Mouse (Mus musculus) erythroblast, embryonic 14.5 days (primary cell): ENCODE results near the gene Hist1h2af. TPM values are rescaled to one million over a fixed set of nuclear protein-coding genes. Genes with fewer than 3 reads are reported as not detected.

Experiments used
- H3K27me3 ChIP-seq: 2 replicates; pipeline ENCODE4 v1.6.1; 2012; ENCODE audit warnings: inconsistent platforms; ENCODE audit not compliant: control insufficient read depth
- H3K36me3 ChIP-seq: 2 replicates; pipeline ENCODE4 v1.6.1; 2012; ENCODE audit warnings: mild to moderate bottlenecking, inconsistent platforms; ENCODE audit not compliant: control insufficient read depth
- H3K4me1 ChIP-seq: 2 replicates; pipeline ENCODE4 v1.6.1; 2012; ENCODE audit warnings: inconsistent platforms; ENCODE audit not compliant: control insufficient read depth
- H3K4me3 ChIP-seq: replicated peaks from 2 replicates; pipeline ENCODE3; 2012; ENCODE audit warnings: moderate library complexity, mild to moderate bottlenecking, inconsistent platforms
- H3K9me3 ChIP-seq: 2 replicates; pipeline ENCODE4 v1.6.1; 2012; ENCODE audit warnings: low read length, inconsistent platforms, mixed read lengths; ENCODE audit not compliant: control insufficient read depth
- GATA1 ChIP-seq: IDR thresholded peaks from 2 replicates; pipeline ENCODE4 v1.6.1; 2012; ENCODE audit warnings: low read length, inconsistent platforms, mixed read lengths
- TAL1 ChIP-seq: IDR thresholded peaks from 3 replicates; pipeline ENCODE4 v1.6.1; 2012; ENCODE audit warnings: low read length, inconsistent platforms, mixed read lengths
- polyA plus RNA-seq: library from polyadenylated mRNA; stranded (reverse); fragments of >175 nt; gene quantifications from 2 replicates; pipeline ENCODE4 v1.2.3, GENCODE M21; 2012

Hist1h2af gene
- polyA plus RNA-seq, 1 experiment: 62.7 TPM

DNA sequence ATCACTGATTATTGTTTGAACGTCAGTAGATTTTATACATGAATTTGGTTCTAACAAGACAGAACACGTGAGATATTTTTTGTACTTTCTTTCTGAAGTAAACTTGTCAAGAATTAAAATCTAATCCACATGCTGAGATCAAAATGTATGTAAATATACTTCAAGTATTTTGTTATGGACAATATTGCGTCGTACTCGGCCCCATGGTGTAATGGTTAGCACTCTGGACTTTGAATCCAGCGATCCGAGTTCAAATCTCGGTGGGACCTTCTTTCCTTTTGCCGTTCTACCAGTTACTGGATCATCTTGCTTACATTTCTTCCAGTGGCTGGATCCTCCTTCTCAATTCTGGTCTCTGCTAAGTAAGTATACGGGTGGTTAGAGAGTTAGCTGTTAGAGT lies 14.3 kb upstream of the Hist1h2af start:
- Histone ChIP-seq H3K27me3 (no peaks in the 10 kb centered on the region), H3K36me3 (no peaks in the 10 kb centered on the region), H3K9me3 (no peaks in the 10 kb centered on the region), H3K4me3 (peak overlapping the region; percentile 71), H3K4me1 (peaks cover 42% of the 10 kb centered on the region)
- TF ChIP-seq TAL1 (no peak), GATA1 (no peak)

DNA sequence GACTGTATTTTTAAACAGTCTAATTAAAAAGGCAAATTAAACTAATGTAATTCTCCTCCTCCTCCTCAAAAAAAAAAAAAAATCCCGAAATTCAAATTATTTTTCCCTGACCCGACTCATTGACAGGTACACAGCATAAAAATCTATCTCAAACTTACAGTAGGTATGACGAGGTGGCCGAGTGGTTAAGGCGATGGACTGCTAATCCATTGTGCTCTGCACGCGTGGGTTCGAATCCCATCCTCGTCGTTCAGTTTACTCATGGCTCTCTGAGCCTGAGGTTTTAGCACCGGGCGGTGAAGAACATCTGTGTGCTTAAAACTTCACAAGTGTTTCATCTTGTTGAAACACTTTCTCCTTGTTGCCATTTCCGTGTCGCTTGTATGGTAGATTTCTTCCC lies 12.0 kb upstream of the Hist1h2af start:
- H3K4me1 ChIP-seq: peaks cover 57% of the 10 kb centered on the region
- TF ChIP-seq TAL1 (no peak), GATA1 (no peak)
- no peaks in the 10 kb centered on the region for H3K27me3 ChIP-seq
- H3K9me3 ChIP-seq: no peaks in the 10 kb centered on the region
- H3K4me3 ChIP-seq: peak overlapping the region; percentile 56
- H3K36me3 ChIP-seq: no peaks in the 10 kb centered on the region

DNA sequence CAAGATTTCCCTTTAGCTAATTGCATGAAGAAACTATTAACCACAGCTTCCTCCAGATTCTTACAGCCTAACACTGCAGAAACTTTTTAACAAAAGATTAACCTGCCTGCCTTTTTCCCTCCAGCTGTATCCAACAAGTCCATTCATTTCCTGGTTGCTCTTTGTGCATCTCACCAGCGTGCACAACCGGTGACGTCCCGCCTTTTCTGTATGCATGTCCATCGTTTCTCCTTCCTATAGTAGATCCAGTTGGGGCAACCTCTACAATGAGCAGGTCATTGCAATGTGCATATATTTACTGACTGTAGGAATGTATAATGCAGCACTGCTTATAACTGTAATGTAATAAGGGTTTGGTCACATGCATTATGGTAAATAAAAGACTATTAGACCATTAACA lies 9.7 kb upstream of the Hist1h2af start:
- no peak for TF ChIP-seq TAL1
- TF ChIP-seq GATA1: no peak
- no peaks in the 10 kb centered on the region for H3K9me3 ChIP-seq
- no peak overlapping the region for H3K4me3 ChIP-seq
- no peaks in the 10 kb centered on the region for H3K27me3 ChIP-seq
- H3K36me3 ChIP-seq: no peaks in the 10 kb centered on the region
- H3K4me1 ChIP-seq: peaks cover 61% of the 10 kb centered on the region

DNA sequence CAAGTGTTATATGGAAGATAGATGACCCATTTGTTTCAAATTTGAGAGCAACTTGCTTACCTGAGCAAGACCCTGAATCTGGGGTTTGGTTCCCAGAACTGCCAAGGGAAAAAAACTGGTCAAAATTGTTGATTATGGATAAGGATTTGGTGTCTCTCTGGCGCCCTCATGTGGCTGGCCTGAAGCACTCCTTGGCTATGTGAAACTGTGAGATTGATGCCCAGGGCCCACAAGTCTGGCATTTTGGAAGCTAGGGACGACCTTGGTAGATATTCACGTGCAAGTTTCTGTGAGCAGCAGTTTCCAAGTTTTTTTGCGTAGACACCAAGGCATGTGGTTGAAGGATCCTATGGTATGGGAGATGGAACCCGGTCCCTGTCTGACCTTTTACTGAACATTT lies 9.1 kb upstream of the Hist1h2af start:
- peaks cover 62% of the 10 kb centered on the region for H3K4me1 ChIP-seq

DNA sequence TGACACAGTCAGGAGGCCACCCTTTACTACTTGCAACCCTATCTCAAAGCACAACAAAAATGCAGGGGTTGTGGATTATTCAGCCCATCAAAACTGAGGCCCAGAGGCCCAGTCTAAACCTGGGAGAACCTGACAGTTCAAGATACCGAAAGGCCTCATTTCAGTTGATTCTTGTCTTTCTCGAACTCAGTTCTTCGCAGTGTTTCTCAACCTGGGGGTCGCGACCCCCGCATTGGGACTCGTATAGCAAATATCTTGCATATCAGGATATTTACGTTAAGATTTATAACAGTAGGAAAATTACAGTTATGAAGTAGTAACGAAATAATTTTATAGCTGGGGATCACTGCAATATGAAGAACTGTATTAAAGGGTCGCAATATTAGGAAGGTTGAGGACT lies 7.8 kb upstream of the Hist1h2af start:
- Histone ChIP-seq H3K4me3 (peak overlapping the region; percentile 59), H3K4me1 (peaks cover 54% of the 10 kb centered on the region), H3K36me3 (no peaks in the 10 kb centered on the region), H3K27me3 (no peaks in the 10 kb centered on the region), H3K9me3 (no peaks in the 10 kb centered on the region)
- TF ChIP-seq GATA1: no peak
- TF ChIP-seq TAL1: no peak

More for the DNA sequence above, 9.1 kb upstream of the Hist1h2af start:
- no peaks in the 10 kb centered on the region for H3K27me3 ChIP-seq
- H3K9me3 ChIP-seq: no peaks in the 10 kb centered on the region
- H3K36me3 ChIP-seq: no peaks in the 10 kb centered on the region
- no peak overlapping the region for H3K4me3 ChIP-seq
- TF ChIP-seq TAL1: no peak
- TF ChIP-seq GATA1: no peak

DNA sequence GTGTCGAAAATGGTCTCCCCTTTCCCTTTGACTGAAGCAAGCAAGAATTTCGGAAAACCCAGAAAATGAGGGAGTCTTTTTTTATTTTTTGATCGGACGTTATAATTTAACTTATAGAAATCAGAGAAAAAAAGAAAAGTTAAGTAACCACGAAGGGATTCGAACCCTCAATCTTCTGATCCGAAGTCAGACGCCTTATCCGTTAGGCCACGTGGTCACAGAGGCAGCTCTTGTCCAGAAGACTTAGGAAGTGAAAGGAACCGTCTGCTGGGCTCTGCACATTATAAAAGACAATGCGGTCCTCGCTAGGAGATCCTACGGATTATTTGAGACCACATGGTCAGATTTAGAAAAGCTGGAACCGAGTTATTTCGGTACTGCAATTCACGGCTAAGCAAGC lies 7.4 kb upstream of the Hist1h2af start:
- TF ChIP-seq GATA1 (no peak), TAL1 (no peak)
- Histone ChIP-seq H3K27me3 (no peaks in the 10 kb centered on the region), H3K36me3 (no peaks in the 10 kb centered on the region), H3K9me3 (no peaks in the 10 kb centered on the region), H3K4me1 (peaks cover 51% of the 10 kb centered on the region), H3K4me3 (peak overlapping the region; percentile 59)

DNA sequence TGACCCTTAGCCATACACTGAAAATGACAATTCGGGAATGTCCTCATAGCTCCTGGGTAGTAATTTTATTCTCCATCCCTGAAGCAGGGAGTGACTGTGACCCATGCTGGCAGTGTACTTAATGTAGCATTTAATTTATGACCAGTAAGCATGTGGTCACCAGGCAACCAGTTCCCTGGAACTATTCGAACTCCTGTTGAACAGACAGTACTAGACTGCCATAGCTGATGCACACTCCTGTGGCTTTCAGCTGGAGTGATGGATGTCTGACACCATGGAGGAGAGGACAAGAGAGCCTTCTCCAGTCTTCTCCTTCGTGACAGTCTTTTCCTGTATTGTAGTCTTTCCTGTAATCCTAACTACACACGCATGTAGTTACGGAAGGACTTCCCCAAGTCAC lies 4.7 kb upstream of the Hist1h2af start:
- H3K4me1 ChIP-seq: peaks cover 59% of the 10 kb centered on the region
- no peak for TF ChIP-seq TAL1
- no peak for TF ChIP-seq GATA1

DNA sequence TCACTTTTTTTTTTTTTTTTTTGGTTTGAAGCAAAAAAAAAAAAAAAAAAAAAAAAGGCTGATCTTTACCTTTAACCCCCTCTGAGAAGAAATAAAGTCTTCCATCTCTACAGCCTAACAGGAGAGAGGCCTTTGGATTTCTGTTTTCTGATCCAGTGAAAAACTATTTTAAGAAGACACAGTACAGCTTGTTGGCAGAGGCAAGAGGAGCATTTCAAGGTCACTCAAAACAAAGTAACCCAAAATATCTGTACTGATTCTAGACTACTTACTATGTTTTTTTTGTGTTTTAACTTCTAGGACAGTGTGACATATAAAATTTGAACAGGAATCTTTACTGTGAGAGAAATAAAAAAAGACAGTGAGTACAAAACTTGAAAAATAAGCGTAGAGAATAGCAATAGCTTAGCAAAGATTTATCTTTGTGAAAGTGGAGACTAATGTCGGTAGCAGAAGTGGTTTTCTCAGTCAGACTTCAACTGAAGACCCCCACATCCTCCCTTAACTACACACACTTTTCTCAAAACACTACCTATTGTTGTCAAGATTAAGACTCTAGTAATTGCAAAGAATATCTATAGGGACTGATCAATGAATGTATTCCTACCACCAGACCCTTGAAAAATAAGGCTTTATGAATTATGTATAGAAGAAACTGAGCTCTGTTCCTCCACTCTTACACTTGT lies 4.1 kb upstream of the Hist1h2af start:
- peak overlapping the region; percentile 80 for H3K4me3 ChIP-seq
- H3K4me1 ChIP-seq: peaks cover 55% of the 10 kb centered on the region
- no peaks in the 10 kb centered on the region for H3K36me3 ChIP-seq
- H3K9me3 ChIP-seq: no peaks in the 10 kb centered on the region
- TF ChIP-seq TAL1 (no peak), GATA1 (no peak)
- no peaks in the 10 kb centered on the region for H3K27me3 ChIP-seq

More for the DNA sequence above, 4.7 kb upstream of the Hist1h2af start:
- Histone ChIP-seq H3K27me3 (no peaks in the 10 kb centered on the region), H3K9me3 (no peaks in the 10 kb centered on the region), H3K36me3 (no peaks in the 10 kb centered on the region), H3K4me3 (peak overlapping the region; percentile 24)

DNA sequence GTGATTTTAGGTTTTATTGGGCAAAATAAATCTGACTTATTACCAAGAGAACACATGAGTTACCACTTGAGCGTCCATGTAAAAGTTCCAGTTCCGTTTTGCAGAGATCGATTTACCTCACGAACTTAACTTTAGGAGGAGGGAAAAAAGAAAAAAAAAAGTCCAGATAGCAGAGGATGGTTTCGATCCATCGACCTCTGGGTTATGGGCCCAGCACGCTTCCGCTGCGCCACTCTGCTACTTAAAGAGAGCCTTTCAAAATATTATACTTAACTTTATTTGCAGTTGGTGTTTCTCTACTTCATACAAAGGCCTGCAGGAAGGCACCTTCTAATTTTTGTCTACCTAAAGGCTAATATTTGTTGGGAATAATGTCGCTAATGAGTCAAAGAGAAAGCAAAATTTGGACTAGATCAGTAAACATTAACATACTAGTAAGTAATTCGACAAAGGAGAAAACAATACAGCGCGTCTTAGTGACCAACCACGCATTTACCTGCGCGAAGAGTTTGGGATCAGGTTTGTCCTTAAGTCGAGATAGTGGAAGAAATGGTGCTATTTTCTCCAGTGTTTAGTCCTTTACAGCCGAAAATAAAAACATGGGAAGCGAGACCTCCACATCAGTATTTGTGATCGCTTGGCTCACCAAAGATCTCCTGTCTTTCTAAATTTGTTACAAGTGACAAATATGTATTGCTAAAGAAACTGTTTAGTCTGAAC lies 3.4 kb upstream of the Hist1h2af start:
- peak overlapping the region; percentile 80 for H3K4me3 ChIP-seq
- H3K4me1 ChIP-seq: peaks cover 50% of the 10 kb centered on the region
- H3K36me3 ChIP-seq: no peaks in the 10 kb centered on the region
- TF ChIP-seq TAL1: no peak
- TF ChIP-seq GATA1: no peak
- no peaks in the 10 kb centered on the region for H3K27me3 ChIP-seq
- H3K9me3 ChIP-seq: no peaks in the 10 kb centered on the region
